Mouse (Mus musculus) adrenal gland, adult (tissue): ENCODE measurements at regions not wholly inside any gene's neighbourhood (a gene's known extent, or its start where the extent isn't known, plus 50 kb on each side); places are given as distances from the start of the nearest gene placed in this dataset.
A peak's percentile ranks its signal among the peaks of the same experiment; 100 is the strongest.
"Not testable (repeated sequence)": the region's sequence is repeated elsewhere in the genome, so short reads cannot be mapped to it uniquely, and the experiment has no call there.

Experiments used
- DNase-seq, 2 experiments: peaks; one replicate each; pipeline ENCODE4 v3.0.0; 2022 to 2023; ENCODE audit warnings: low spot score in 1 of 2; ENCODE audit not compliant: inconsistent age in 2 of 2

GRCm38 (mm10) chrX:170809909-170810308 lies 137.5 kb downstream of the Asmt start:
- not testable (repeated sequence) for DNase-seq

DNA sequence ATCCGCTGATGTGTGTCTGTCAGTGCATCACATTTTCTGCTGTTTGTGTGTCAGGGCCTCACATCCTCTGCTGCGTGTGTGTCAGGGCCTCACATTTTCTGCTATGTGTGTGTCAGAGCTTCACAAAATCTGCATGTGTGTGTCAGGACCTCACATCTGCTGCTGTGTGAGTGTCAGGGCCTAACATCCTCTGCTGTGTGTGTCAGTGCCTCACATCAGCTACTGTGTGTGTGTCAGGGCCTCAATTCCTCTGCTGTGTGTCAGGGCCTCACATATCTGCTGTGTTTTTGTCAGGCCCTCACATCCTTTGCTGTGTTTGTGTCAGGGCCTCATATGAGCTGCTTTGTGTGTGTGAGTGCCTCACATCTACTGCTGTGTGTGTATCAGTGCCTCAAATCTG lies 142.9 kb downstream of the Asmt start:
- no peak for DNase-seq

GRCm38 (mm10) chrX:170841108-170841507 lies 168.7 kb downstream of the Asmt start:
- not testable (repeated sequence) for DNase-seq

DNA sequence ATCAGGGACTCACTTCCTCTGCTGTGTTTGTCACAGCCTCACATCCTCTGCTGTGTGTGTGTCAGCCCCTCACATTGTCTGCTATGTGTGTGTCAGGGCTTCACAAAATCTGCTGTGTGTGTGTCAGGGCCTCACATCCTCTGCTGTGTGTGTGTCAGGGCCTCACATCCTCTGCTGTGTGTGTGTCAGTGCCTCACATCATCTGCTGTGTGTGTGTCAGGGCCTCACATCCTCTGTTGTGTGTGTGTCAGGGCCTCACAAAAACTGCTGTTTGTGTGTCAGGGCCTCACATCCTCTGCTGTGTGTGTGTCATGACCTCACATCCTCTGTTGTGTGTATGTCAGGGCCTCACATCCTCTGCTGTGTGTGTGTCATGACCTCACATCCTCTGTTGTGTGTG lies 169.1 kb downstream of the Asmt start:
- DNase-seq: not testable (repeated sequence)

DNA sequence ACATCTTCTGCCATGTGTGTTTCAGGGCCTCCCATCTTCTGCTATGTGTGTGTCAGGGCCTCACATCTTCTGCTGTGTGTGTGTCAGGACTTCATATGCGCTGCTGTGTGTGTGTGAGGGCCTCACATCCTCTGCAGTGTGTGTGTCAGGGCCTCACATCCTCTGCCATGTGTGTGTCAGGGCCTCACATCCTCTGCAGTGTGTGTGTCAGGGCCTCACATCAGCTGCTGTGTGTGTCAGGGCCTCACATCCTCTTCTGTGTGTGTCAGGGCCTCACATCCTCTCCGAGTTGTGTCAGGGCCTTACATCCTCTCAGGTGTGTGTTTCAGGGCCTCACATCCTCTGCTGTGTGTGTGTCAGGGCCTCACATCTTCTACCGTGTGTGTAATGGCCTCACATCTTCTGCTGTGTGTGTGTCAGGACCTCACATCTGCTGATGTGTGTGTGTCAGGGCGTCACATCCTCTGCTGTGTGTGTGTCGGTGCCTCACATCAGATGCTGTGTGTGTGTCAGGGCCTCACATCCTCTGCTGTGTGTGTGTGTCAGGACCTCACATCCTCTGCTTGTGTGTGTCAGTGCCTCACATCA lies 170.5 kb downstream of the Asmt start:
- DNase-seq: not testable (repeated sequence)

- DNase-seq: not testable (repeated sequence)
Observed at GRCm38 (mm10) chrX:170876616-170877015, 204.2 kb downstream of the Asmt start.

- DNase-seq: peak in 1 of 2 experiments; percentile 13
Observed at GRCm38 (mm10) chrX:170880864-170881263, 208.4 kb downstream of the Asmt start.
